In the genomic region with DNA sequence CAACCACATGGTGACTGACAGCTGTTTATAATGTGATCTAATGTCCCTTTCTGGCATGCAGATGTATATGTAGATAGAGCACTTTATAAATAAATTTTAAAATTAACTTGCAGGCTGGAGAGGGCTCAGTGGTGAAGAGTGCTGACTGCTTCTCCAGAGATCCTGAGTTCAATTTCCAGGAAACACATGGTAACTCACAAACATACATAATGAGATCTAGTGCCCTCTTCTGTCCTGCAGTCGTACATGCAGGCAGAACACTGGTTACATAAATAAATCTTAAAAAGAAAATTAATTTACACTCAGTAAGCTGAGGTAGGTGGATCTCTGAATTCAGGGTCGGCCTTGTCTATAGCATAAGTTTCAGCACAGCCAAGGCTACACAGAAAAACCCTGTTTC, we compare ENCODE assay signal across 9 mouse cellular contexts. TPM values are rescaled to one million over a fixed set of nuclear protein-coding genes. Genes with fewer than 3 reads are reported as not detected.
DNase-seq lines count a peak whose midpoint lies in the region; ATAC-seq and TF ChIP-seq lines count a peak whose summit lies in the region.
"Had no signal": no experiment of that assay in that cellular context is flagged by ENCODE, and none has a peak within 500 bp of the region (broad histone marks: within the 10 kb centered on the region; RNA-seq: fewer than 3 reads in every experiment).

No protein-coding gene starts in this region.

- 38% methylated on average over 2 of the region's 2 CpGs for WGBS in hindbrain, embryonic 12.5 days
- 35% methylated on average over 2 of the region's 2 CpGs for WGBS in hindbrain, embryonic 11.5 days
- WGBS in liver, embryonic 15.5 days (ENCODE audit: insufficient replicate concordance): 8% methylated on average over 2 of the region's 2 CpGs

- H3K4me2 ChIP-seq in hindbrain, embryonic 12.5 days (replicated peaks): peak overlapping the region; percentile 81; the same call in 1 of the 2 replicates
- no peak overlapping the region for H3K4me2 ChIP-seq in hindbrain, embryonic 11.5 days (replicated peaks; ENCODE audit: low read depth, low read length)
- H3K4me2 ChIP-seq in liver, embryonic 15.5 days: peak overlapping the region; percentile 83

- no peak for TF ChIP-seq POLR2A in bone marrow macrophage, adult 2 months (IDR thresholded peaks at IDR 0.05; ENCODE audit: borderline replicate concordance, low read depth, low read length)

- no peak for ATAC-seq in hindbrain, embryonic 12.5 days (ENCODE audit: low FRiP score)
- no peak for ATAC-seq in hindbrain, embryonic 11.5 days (ENCODE audit: low FRiP score)
- ATAC-seq in liver, embryonic 15.5 days (ENCODE audit: insufficient read depth): no peak

- no peak for DNase-seq in hindbrain, embryonic 11.5 days (ENCODE audit: low spot score)
- peak; percentile 58 for DNase-seq in A20 (ENCODE audit: low read depth, low spot score)
- DNase-seq in adrenal gland, adult 8-10 months: no peak
- DNase-seq in thymus, postnatal 36 days: no peak
- no peak for DNase-seq in layer of hippocampus, adult 9-10 months (ENCODE audit: low spot score)

- no peak for TF ChIP-seq CTCF in bone marrow macrophage, adult 2 months (IDR thresholded peaks at IDR 0.05; ENCODE audit: low read depth, low read length)

- no peaks in the 10 kb centered on the region for H3K9me3 ChIP-seq in hindbrain, embryonic 12.5 days (replicated peaks)
- H3K9me3 ChIP-seq in hindbrain, embryonic 11.5 days (ENCODE audit: control insufficient read depth, low read length): no peaks in the 10 kb centered on the region
- no peaks in the 10 kb centered on the region for H3K9me3 ChIP-seq in liver, embryonic 15.5 days (replicated peaks)

- no peak overlapping the region for H3K27ac ChIP-seq in hindbrain, embryonic 12.5 days
- no peak overlapping the region for H3K27ac ChIP-seq in hindbrain, embryonic 11.5 days (ENCODE audit: low read depth, low read length)
- H3K27ac ChIP-seq in bone marrow macrophage, adult 2 months (ENCODE audit: insufficient read depth, low read depth, low read length): peak overlapping the region; percentile 33; the same call in 1 of the 2 replicates
- no peak overlapping the region for H3K27ac ChIP-seq in liver, embryonic 15.5 days (replicated peaks)

- no peak overlapping the region for H3K9ac ChIP-seq in hindbrain, embryonic 12.5 days
- no peak overlapping the region for H3K9ac ChIP-seq in hindbrain, embryonic 11.5 days (ENCODE audit: low read depth, low read length)
- H3K9ac ChIP-seq in liver, embryonic 15.5 days: no peak overlapping the region

- H3K4me3 ChIP-seq in hindbrain, embryonic 12.5 days: no peak overlapping the region
- H3K4me3 ChIP-seq in hindbrain, embryonic 11.5 days (ENCODE audit: low read depth, low read length): no peak overlapping the region
- no peak overlapping the region for H3K4me3 ChIP-seq in bone marrow macrophage, adult 2 months (ENCODE audit: insufficient read depth, low read length)
- H3K4me3 ChIP-seq in liver, embryonic 15.5 days (replicated peaks): peak overlapping the region; percentile 78

- H3K4me1 ChIP-seq in hindbrain, embryonic 12.5 days: peaks cover 19% of the 10 kb centered on the region
- H3K4me1 ChIP-seq in hindbrain, embryonic 11.5 days (replicated peaks; ENCODE audit: control insufficient read depth, insufficient read depth, low read length): no peaks in the 10 kb centered on the region; the same call in 1 of the 2 replicates
- H3K4me1 ChIP-seq in bone marrow macrophage, adult 2 months (ENCODE audit: control insufficient read depth, insufficient read depth, low read length): peaks cover 5% of the 10 kb centered on the region; the same call in 1 of the 2 replicates
- peaks cover 34% of the 10 kb centered on the region for H3K4me1 ChIP-seq in liver, embryonic 15.5 days (replicated peaks)

- no peaks in the 10 kb centered on the region for H3K27me3 ChIP-seq in hindbrain, embryonic 12.5 days
- H3K27me3 ChIP-seq in hindbrain, embryonic 11.5 days (ENCODE audit: control insufficient read depth, insufficient read depth, low read length): no peaks in the 10 kb centered on the region
- H3K27me3 ChIP-seq in liver, embryonic 15.5 days: no peaks in the 10 kb centered on the region

- peaks cover 20% of the 10 kb centered on the region for H3K36me3 ChIP-seq in hindbrain, embryonic 12.5 days
- peaks cover 13% of the 10 kb centered on the region; the same call in 1 of the 2 replicates for H3K36me3 ChIP-seq in hindbrain, embryonic 11.5 days (ENCODE audit: control insufficient read depth, insufficient read depth, low read length)
- peaks cover 16% of the 10 kb centered on the region for H3K36me3 ChIP-seq in liver, embryonic 15.5 days (replicated peaks)

RNA-seq across cellular contexts. Expression of a gene that starts 1.2 kb away (rescaled TPM):
- polyA plus RNA-seq in hindbrain, embryonic 12.5 days (2016; fragmentation: Nextera tagmentation; extraction: Ambion mirVana): 76.9 and 79.7 TPM in 2 replicates
- polyA plus RNA-seq in hindbrain, embryonic 11.5 days (2014; fragmentation: Nextera tagmentation; extraction: Ambion mirVana): 83.7 and 101 TPM in 2 replicates
- 11.7 and 16.9 TPM in 2 replicates for polyA plus RNA-seq in bone marrow macrophage, adult 2 months (2012; ENCODE audit: insufficient read depth, insufficient read length, missing spikeins)
- polyA plus RNA-seq in liver, embryonic 15.5 days (2015; fragmentation: Nextera tagmentation; extraction: Ambion mirVana): 35.0 and 40.6 TPM in 2 replicates
- 10 to 100 TPM; 34.3 to 40.5 (median 38.2) TPM for total RNA-seq in adrenal gland, adult 8-10 months (2022)

RNA-seq across cellular contexts. Expression of a gene that starts 9.2 kb away (rescaled TPM):
- 0.18 and 0.35 TPM in 2 replicates for polyA plus RNA-seq in hindbrain, embryonic 12.5 days (2016; fragmentation: Nextera tagmentation; extraction: Ambion mirVana)
- polyA plus RNA-seq in hindbrain, embryonic 11.5 days (2014; fragmentation: Nextera tagmentation; extraction: Ambion mirVana): not detected in 2 replicates
- polyA plus RNA-seq in bone marrow macrophage, adult 2 months (2012; ENCODE audit: insufficient read depth, insufficient read length, missing spikeins): not detected in 2 replicates
- polyA plus RNA-seq in liver, embryonic 15.5 days (2015; fragmentation: Nextera tagmentation; extraction: Ambion mirVana): not detected in 2 replicates
- not detected for total RNA-seq in adrenal gland, adult 8-10 months (2022)
- total RNA-seq: adrenal gland, postnatal 14 days had no signal

RNA-seq across cellular contexts. Expression of a gene that starts 9.3 kb away (rescaled TPM):
- polyA plus RNA-seq in hindbrain, embryonic 12.5 days (2016; fragmentation: Nextera tagmentation; extraction: Ambion mirVana): 795 and 841 TPM in 2 replicates
- polyA plus RNA-seq in hindbrain, embryonic 11.5 days (2014; fragmentation: Nextera tagmentation; extraction: Ambion mirVana): 1,264 and 1,299 TPM in 2 replicates
- 685 and 784 TPM in 2 replicates for polyA plus RNA-seq in bone marrow macrophage, adult 2 months (2012; ENCODE audit: insufficient read depth, insufficient read length, missing spikeins)
- 1,043 and 1,068 TPM in 2 replicates for polyA plus RNA-seq in liver, embryonic 15.5 days (2015; fragmentation: Nextera tagmentation; extraction: Ambion mirVana)
- 100 to 1,000 TPM; 571 to 651 (median 615) TPM for total RNA-seq in adrenal gland, adult 8-10 months (2022)

RNA-seq across cellular contexts. Expression of a gene that starts 12.6 kb away (rescaled TPM):
- 3.6 and 4.8 TPM in 2 replicates for polyA plus RNA-seq in hindbrain, embryonic 12.5 days (2016; fragmentation: Nextera tagmentation; extraction: Ambion mirVana)
- polyA plus RNA-seq in hindbrain, embryonic 11.5 days (2014; fragmentation: Nextera tagmentation; extraction: Ambion mirVana): 1.5 and 1.7 TPM in 2 replicates
- 3.9 and 6.0 TPM in 2 replicates for polyA plus RNA-seq in bone marrow macrophage, adult 2 months (2012; ENCODE audit: insufficient read depth, insufficient read length, missing spikeins)
- polyA plus RNA-seq in liver, embryonic 15.5 days (2015; fragmentation: Nextera tagmentation; extraction: Ambion mirVana): 0.14 and 0.16 TPM in 2 replicates
- total RNA-seq in adrenal gland, adult 8-10 months (2022): 10 to 100 TPM in 1 of 4 experiments, 1 to 10 TPM in 3; 2.8 to 14.8 (median 7.5) TPM

RNA-seq across cellular contexts. Expression of a gene that starts 12.7 kb away (rescaled TPM):
- 42.2 and 42.4 TPM in 2 replicates for polyA plus RNA-seq in hindbrain, embryonic 12.5 days (2016; fragmentation: Nextera tagmentation; extraction: Ambion mirVana)
- polyA plus RNA-seq in hindbrain, embryonic 11.5 days (2014; fragmentation: Nextera tagmentation; extraction: Ambion mirVana): 44.3 and 47.5 TPM in 2 replicates
- polyA plus RNA-seq in bone marrow macrophage, adult 2 months (2012; ENCODE audit: insufficient read depth, insufficient read length, missing spikeins): 21.6 and 22.0 TPM in 2 replicates
- 22.8 and 25.2 TPM in 2 replicates for polyA plus RNA-seq in liver, embryonic 15.5 days (2015; fragmentation: Nextera tagmentation; extraction: Ambion mirVana)
- 10 to 100 TPM; 31.7 to 35.6 (median 32.6) TPM for total RNA-seq in adrenal gland, adult 8-10 months (2022)
